ENCODE assay signal across 8 mouse cellular contexts in the genomic region with DNA sequence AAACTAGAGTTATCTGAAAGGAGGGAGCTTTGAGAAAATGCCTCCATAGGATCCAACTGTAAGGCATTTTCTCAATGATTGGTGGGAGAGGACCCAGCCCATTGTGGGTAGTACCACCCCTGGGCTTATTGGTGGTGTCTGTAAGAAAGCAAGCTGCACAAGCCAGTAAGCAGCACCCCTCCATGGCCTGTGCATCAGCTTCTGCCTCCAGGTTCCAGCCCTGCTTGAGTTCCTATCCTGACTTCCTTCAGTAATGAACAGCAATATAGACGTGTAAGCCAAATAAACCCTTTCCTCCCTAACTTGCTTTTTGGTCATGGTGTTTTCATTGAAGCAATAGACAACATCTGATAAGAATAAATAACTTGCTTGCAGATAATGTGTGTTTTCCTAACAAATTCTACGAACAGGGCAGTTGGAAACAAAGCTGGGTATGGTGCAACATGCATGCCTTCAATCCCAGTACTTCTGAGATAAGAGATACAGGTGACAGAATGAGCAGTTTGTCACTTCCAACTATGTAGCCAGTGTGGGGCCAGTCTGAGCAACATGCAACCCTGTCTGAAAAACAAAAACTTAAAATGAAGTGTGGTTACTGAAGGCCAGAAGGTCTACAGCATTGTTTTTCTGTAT. TPM values are rescaled to one million over a fixed set of nuclear protein-coding genes. Genes with fewer than 3 reads are reported as not detected.
A peak's percentile ranks its signal among the peaks of the same experiment; 100 is the strongest.
DNase-seq lines count a peak whose midpoint lies in the region; ATAC-seq and TF ChIP-seq lines count a peak whose summit lies in the region.

No protein-coding gene starts in this region.

- peak overlapping the region; percentile 97 for H3K27ac ChIP-seq in gastrocnemius, adult 2 months
- H3K27ac ChIP-seq in thymus, adult 2 months (ENCODE audit: control insufficient read depth, insufficient read depth, low read length), result peak overlapping the region; percentile 69
- H3K27ac ChIP-seq in liver, embryonic 16.5 days (ENCODE audit: low read length), result peak overlapping the region; percentile 87

- H3K27me3 ChIP-seq in thymus, adult 2 months (ENCODE audit: control insufficient read depth, insufficient read depth, low read length), result no peaks in the 10 kb centered on the region
- H3K27me3 ChIP-seq in liver, embryonic 16.5 days (ENCODE audit: control insufficient read depth, insufficient read depth, low read depth, low read length), result no peaks in the 10 kb centered on the region

- no peaks in the 10 kb centered on the region for H3K36me3 ChIP-seq in thymus, adult 2 months (ENCODE audit: control insufficient read depth, insufficient read depth, low read length)
- peaks cover 9% of the 10 kb centered on the region for H3K36me3 ChIP-seq in liver, embryonic 16.5 days (ENCODE audit: control insufficient read depth, insufficient read depth)

- intact Hi-C loops in gastrocnemius, adult 2 months (cut with DNase I), result no loop called here

- peak overlapping the region; percentile 96 for H3K4me2 ChIP-seq in liver, embryonic 16.5 days (ENCODE audit: low read depth, low read length)

- H3K4me1 ChIP-seq in thymus, adult 2 months (replicated peaks; ENCODE audit: control insufficient read depth, insufficient read depth, low read length), result 0 out of 2 replicates have a peak, but pooled peaks cover 2% of the 10 kb centered on the region
- peaks cover 28% of the 10 kb centered on the region for H3K4me1 ChIP-seq in liver, embryonic 16.5 days (ENCODE audit: control insufficient read depth, low read depth, low read length)

- 57% methylated on average over 2 of the region's 2 CpGs for WGBS in thymus, adult 2 months
- WGBS in liver, embryonic 16.5 days (ENCODE audit: insufficient replicate concordance), result 8% methylated on average over 2 of the region's 2 CpGs

- peak overlapping the region; percentile 72 for H3K9ac ChIP-seq in liver, embryonic 16.5 days (ENCODE audit: low read depth, low read length)

- peak overlapping the region; percentile 98 for H3K4me3 ChIP-seq in gastrocnemius, adult 2 months
- H3K4me3 ChIP-seq in thymus, adult 2 months (ENCODE audit: control insufficient read depth, insufficient read depth, low read length), result peak overlapping the region; percentile 52; the same call in 1 of the 2 replicates
- H3K4me3 ChIP-seq in liver, embryonic 16.5 days (ENCODE audit: low read depth, low read length), result peak overlapping the region; percentile 77

- no peaks in the 10 kb centered on the region for H3K9me3 ChIP-seq in liver, embryonic 16.5 days (replicated peaks; ENCODE audit: control insufficient read depth, low read length)

- no peak for ATAC-seq in liver, embryonic 16.5 days (ENCODE audit: low read depth)

- no peak for DNase-seq in gastrocnemius, adult 2 months
- DNase-seq in gastrocnemius, adult 8-10 months (ENCODE audit: low spot score in 2 of 2), result no peak
- DNase-seq in thymus, adult 2 months, result no peak
- no peak for DNase-seq in thymus, postnatal 14 days
- no peak for DNase-seq in right cerebral cortex, postnatal 4 days
- DNase-seq in thymus, postnatal 0 days (ENCODE audit: low spot score), result no peak
- no peak for DNase-seq in ovary, postnatal 36 days (ENCODE audit: low spot score)

- TF ChIP-seq CTCF in gastrocnemius, adult 2 months (IDR thresholded peaks at IDR 0.05), result no peak
- no peak for TF ChIP-seq CTCF in thymus, adult 2 months (IDR thresholded peaks at IDR 0.05; ENCODE audit: borderline replicate concordance, control insufficient read depth, extremely low read depth, insufficient read depth, low read length, poor library complexity)

- no peak for TF ChIP-seq POLR2A in thymus, adult 2 months (IDR thresholded peaks at IDR 0.05; ENCODE audit: control insufficient read depth, extremely low read depth, insufficient read depth, low read length, poor library complexity)

RNA-seq across cellular contexts. Expression of a gene that starts 0.8 kb away (rescaled TPM):
- total RNA-seq in gastrocnemius, adult 2 months (2021), result 100 to 1,000 TPM; 188 to 209 TPM
- total RNA-seq in gastrocnemius, adult 8-10 months (2022), result 100 to 1,000 TPM; 181 to 185 (median 183) TPM
- 107 and 120 TPM in 2 replicates for polyA plus RNA-seq in thymus, adult 2 months (2012; rRNA removed)
- polyA plus RNA-seq in liver, embryonic 16.5 days (2015; fragmentation: Nextera tagmentation; extraction: Ambion mirVana), result 74.9 and 78.9 TPM in 2 replicates
- 196 and 211 TPM in 2 replicates for polyA plus RNA-seq in thymus, postnatal 0 days (2015; fragmentation: Nextera tagmentation; extraction: Ambion mirVana)

RNA-seq across cellular contexts. Expression of a gene that starts 46.8 kb away (rescaled TPM):
- total RNA-seq in gastrocnemius, adult 2 months (2021), result not detected
- not detected for total RNA-seq in gastrocnemius, adult 8-10 months (2022)
- 0.39 TPM in 1 of 2 replicates, not detected in the other for polyA plus RNA-seq in thymus, adult 2 months (2012; rRNA removed)
- 25.8 and 25.9 TPM in 2 replicates for polyA plus RNA-seq in liver, embryonic 16.5 days (2015; fragmentation: Nextera tagmentation; extraction: Ambion mirVana)
- polyA plus RNA-seq in thymus, postnatal 0 days (2015; fragmentation: Nextera tagmentation; extraction: Ambion mirVana), result 0.91 and 0.95 TPM in 2 replicates

RNA-seq across cellular contexts. Expression of a gene that starts 50.2 kb away (rescaled TPM):
- 10 to 100 TPM; 37.2 to 42.3 TPM for total RNA-seq in gastrocnemius, adult 2 months (2021)
- 10 to 100 TPM; 31.9 to 41.9 (median 38.4) TPM for total RNA-seq in gastrocnemius, adult 8-10 months (2022)
- polyA plus RNA-seq in thymus, adult 2 months (2012; rRNA removed), result 22.7 and 24.5 TPM in 2 replicates
- polyA plus RNA-seq in liver, embryonic 16.5 days (2015; fragmentation: Nextera tagmentation; extraction: Ambion mirVana), result 62.0 and 64.3 TPM in 2 replicates
- polyA plus RNA-seq in thymus, postnatal 0 days (2015; fragmentation: Nextera tagmentation; extraction: Ambion mirVana), result 40.3 and 42.9 TPM in 2 replicates

Comparison
In these comparisons a context has a peak if more than half of its experiments do, and no peak if none do; other contexts are left out.
1. RNA of a gene that starts 46.8 kb away (polyA plus RNA-seq): 25.8 to 25.9 TPM in liver, embryonic 16.5 days; 0.91 to 0.95 TPM in thymus, postnatal 0 days and 0.39 TPM in thymus, adult 2 months; every median in the first group is over 10 times any median in the second.
2. Peak in every context shown above with its lines, with median percentiles within 50 percentile points of each other: H3K27ac ChIP-seq and H3K4me3 ChIP-seq.